Mouse (Mus musculus): ENCODE results near the gene Rnf24. TPM values are rescaled to one million over a fixed set of nuclear protein-coding genes. Genes with fewer than 3 reads are reported as not detected.

Gene Rnf24
- polyA plus RNA-seq, 1 experiment from 2014 or later: 7.3 TPM

GRCm38 (mm10) chr2:131261481-131262212, 91.0 kb downstream of the Rnf24 start:
- WGBS: 3% methylated on average over 10 of the region's 10 CpGs
- Histone ChIP-seq H3K4me1 (peaks cover 22% of the 10 kb centered on the region), H3K4me3 (peak overlapping the region; percentile 88), H3K4me2 (peak overlapping the region; percentile 57), H3K36me3 (no peaks in the 10 kb centered on the region), H3K9me3 (no peaks in the 10 kb centered on the region), H3K9ac (peak overlapping the region; percentile 56), H3K27me3 (no peaks in the 10 kb centered on the region), H3K27ac (peak overlapping the region; percentile 100)
- ATAC-seq (ENCODE audit: insufficient number of reproducible peaks, low FRiP score, low TSS enrichment, low read depth): peak; percentile 71

- H3K4me1 ChIP-seq: peaks cover 22% of the 10 kb centered on the region
- H3K27me3 ChIP-seq: no peaks in the 10 kb centered on the region
- no peaks in the 10 kb centered on the region for H3K36me3 ChIP-seq
- H3K27ac ChIP-seq: no peak overlapping the region
- ATAC-seq (ENCODE audit: insufficient number of reproducible peaks, low FRiP score, low TSS enrichment, low read depth): no peak
- H3K4me3 ChIP-seq: no peak overlapping the region
- WGBS: 57% methylated on average over 9 of the region's 9 CpGs
- H3K9me3 ChIP-seq: no peaks in the 10 kb centered on the region
- H3K9ac ChIP-seq: no peak overlapping the region
- no peak overlapping the region for H3K4me2 ChIP-seq
These were observed 92.0 kb downstream of the Rnf24 start for GRCm38 (mm10) chr2:131260544-131261307.

- no peak overlapping the region for H3K4me2 ChIP-seq
- ATAC-seq (ENCODE audit: insufficient number of reproducible peaks, low FRiP score, low TSS enrichment, low read depth): no peak
- no peaks in the 10 kb centered on the region for H3K36me3 ChIP-seq
- H3K9ac ChIP-seq: no peak overlapping the region
- H3K27me3 ChIP-seq: no peaks in the 10 kb centered on the region
- no peak overlapping the region for H3K27ac ChIP-seq
- H3K9me3 ChIP-seq: no peaks in the 10 kb centered on the region
- peaks cover 17% of the 10 kb centered on the region for H3K4me1 ChIP-seq
- no peak overlapping the region for H3K4me3 ChIP-seq
- WGBS: 60% methylated on average over 8 of the region's 8 CpGs
These were observed 94.0 kb downstream of the Rnf24 start for GRCm38 (mm10) chr2:131258693-131259092.

- H3K4me1 ChIP-seq: peaks cover 11% of the 10 kb centered on the region
- H3K36me3 ChIP-seq: no peaks in the 10 kb centered on the region
- no peak overlapping the region for H3K9ac ChIP-seq
- H3K4me2 ChIP-seq: no peak overlapping the region
- ATAC-seq (ENCODE audit: insufficient number of reproducible peaks, low FRiP score, low TSS enrichment, low read depth): no peak
- no peaks in the 10 kb centered on the region for H3K9me3 ChIP-seq
- no peak overlapping the region for H3K27ac ChIP-seq
- no peak overlapping the region for H3K4me3 ChIP-seq
- WGBS: 56% methylated on average over 3 of the region's 3 CpGs
- H3K27me3 ChIP-seq: no peaks in the 10 kb centered on the region
These were observed 97.0 kb downstream of the Rnf24 start for GRCm38 (mm10) chr2:131255738-131256137.

- ATAC-seq (ENCODE audit: insufficient number of reproducible peaks, low FRiP score, low TSS enrichment, low read depth): no peak
- Histone ChIP-seq H3K27ac (peak overlapping the region; percentile 14; the same call in 1 of the 2 replicates), H3K4me3 (no peak overlapping the region), H3K4me1 (peaks cover 9% of the 10 kb centered on the region), H3K9ac (no peak overlapping the region), H3K4me2 (no peak overlapping the region), H3K27me3 (no peaks in the 10 kb centered on the region), H3K36me3 (no peaks in the 10 kb centered on the region), H3K9me3 (no peaks in the 10 kb centered on the region)
- WGBS: 27% methylated on average over 2 of the region's 2 CpGs
These were observed 98.4 kb downstream of the Rnf24 start for GRCm38 (mm10) chr2:131254329-131254713.

- peaks cover 3% of the 10 kb centered on the region; the same call in 1 of the 2 replicates for H3K36me3 ChIP-seq
- WGBS: 14% methylated on average over 7 of the region's 7 CpGs
- H3K27ac ChIP-seq: peak overlapping the region; percentile 14; the same call in 1 of the 2 replicates
- no peaks in the 10 kb centered on the region for H3K27me3 ChIP-seq
- no peaks in the 10 kb centered on the region for H3K9me3 ChIP-seq
- no peak overlapping the region for H3K4me3 ChIP-seq
- H3K4me2 ChIP-seq: no peak overlapping the region
- ATAC-seq (ENCODE audit: insufficient number of reproducible peaks, low FRiP score, low TSS enrichment, low read depth): no peak
- peaks cover 9% of the 10 kb centered on the region for H3K4me1 ChIP-seq
- no peak overlapping the region for H3K9ac ChIP-seq
These were observed 98.9 kb downstream of the Rnf24 start for GRCm38 (mm10) chr2:131253681-131254328.

Small RNA genes lying within 50 kb of the gene (microRNA-seq; reads per million reads assigned to microRNA genes)
- gene Mir103-2: 60.1 reads per million, percentile 43 among the genes with 10 or more reads in this experiment

Other genes starting within 250 kb of the Rnf24 start
- 16.0 and 22.0 TPM in 2 replicates for gene Hspa12b, start 225.6 kb downstream of the Rnf24 start, polyA plus RNA-seq (2015; fragmentation: Nextera tagmentation; extraction: Ambion mirVana)
- not detected in 2 replicates for gene Gm11037, start 219.4 kb downstream of the Rnf24 start, polyA plus RNA-seq (2015; fragmentation: Nextera tagmentation; extraction: Ambion mirVana)
- gene 1700037H04Rik, start 192.8 kb downstream of the Rnf24 start, polyA plus RNA-seq (2015; fragmentation: Nextera tagmentation; extraction: Ambion mirVana): 53.6 and 56.0 TPM in 2 replicates
- gene Cenpb, start 172.8 kb downstream of the Rnf24 start, polyA plus RNA-seq (2015; fragmentation: Nextera tagmentation; extraction: Ambion mirVana): 9.6 and 12.0 TPM in 2 replicates
- gene Cdc25b, start 165.9 kb downstream of the Rnf24 start, polyA plus RNA-seq (2015; fragmentation: Nextera tagmentation; extraction: Ambion mirVana): 51.2 and 51.3 TPM in 2 replicates
- gene Spef1, start 165.6 kb downstream of the Rnf24 start, polyA plus RNA-seq (2015; fragmentation: Nextera tagmentation; extraction: Ambion mirVana): 5.3 and 6.1 TPM in 2 replicates
- gene Ap5s1, start 145.8 kb downstream of the Rnf24 start, polyA plus RNA-seq (2015; fragmentation: Nextera tagmentation; extraction: Ambion mirVana): 26.7 and 27.8 TPM in 2 replicates
- gene Mavs, start 118.8 kb downstream of the Rnf24 start, polyA plus RNA-seq (2015; fragmentation: Nextera tagmentation; extraction: Ambion mirVana): 19.2 and 22.5 TPM in 2 replicates
- gene Pank2, start 90.4 kb downstream of the Rnf24 start, polyA plus RNA-seq (2015; fragmentation: Nextera tagmentation; extraction: Ambion mirVana): 27.9 and 34.8 TPM in 2 replicates
- 54.0 and 55.1 TPM in 2 replicates for gene Smox, start 138.6 kb upstream of the Rnf24 start, polyA plus RNA-seq (2015; fragmentation: Nextera tagmentation; extraction: Ambion mirVana)
- 0.71 and 0.72 TPM in 2 replicates for gene Adra1d, start 209.4 kb upstream of the Rnf24 start, polyA plus RNA-seq (2015; fragmentation: Nextera tagmentation; extraction: Ambion mirVana)